Mouse (Mus musculus): ENCODE results near the gene Gm29797. TPM values are rescaled to one million over a fixed set of nuclear protein-coding genes. Genes with fewer than 3 reads are reported as not detected.
A peak's percentile ranks its signal among the peaks of the same experiment; 100 is the strongest.

Gm29797 gene
- polyA plus RNA-seq, 1 experiment, result not detected

GRCm38 (mm10) chr2:181678780-181679179 lies 21.9 kb downstream of the Gm29797 start:
- H3K4me1 ChIP-seq (ENCODE audit: control insufficient read depth, insufficient read depth, low read length), result peaks cover 17% of the 10 kb centered on the region
- H3K27me3 ChIP-seq (ENCODE audit: control insufficient read depth, insufficient read depth, low read length), result no peaks in the 10 kb centered on the region
- H3K36me3 ChIP-seq (ENCODE audit: control insufficient read depth, insufficient read depth, low read length), result no peaks in the 10 kb centered on the region
- peak; percentile 76; the same call in 1 of the 2 replicates for TF ChIP-seq CTCF (IDR thresholded peaks at IDR 0.05; ENCODE audit: control insufficient read depth, insufficient read depth, insufficient replicate concordance, low read depth, low read length)
- no peak for TF ChIP-seq POLR2A (IDR thresholded peaks at IDR 0.05; ENCODE audit: control insufficient read depth, low read depth, low read length)
- no peak overlapping the region for H3K4me3 ChIP-seq (ENCODE audit: control insufficient read depth, low read depth, low read length)
- peak overlapping the region; percentile 5 for H3K27ac ChIP-seq (ENCODE audit: control insufficient read depth, insufficient read depth, low read depth, low read length)

- peak within 1 kb of the TSS; percentile 95 for H3K27ac ChIP-seq (ENCODE audit: control insufficient read depth, insufficient read depth, low read depth, low read length)
- no peaks in the 10 kb centered on the region for H3K27me3 ChIP-seq (ENCODE audit: control insufficient read depth, insufficient read depth, low read length)
- TF ChIP-seq POLR2A (IDR thresholded peaks at IDR 0.05; ENCODE audit: control insufficient read depth, low read depth, low read length) (no peak), CTCF (IDR thresholded peaks at IDR 0.05; ENCODE audit: control insufficient read depth, insufficient read depth, insufficient replicate concordance, low read depth, low read length) (no peak; the same call in 1 of the 2 replicates)
- H3K4me3 ChIP-seq (ENCODE audit: control insufficient read depth, low read depth, low read length), result peak within 1 kb of the TSS; percentile 97
- no peaks in the 10 kb centered on the region for H3K36me3 ChIP-seq (ENCODE audit: control insufficient read depth, insufficient read depth, low read length)
- H3K4me1 ChIP-seq (ENCODE audit: control insufficient read depth, insufficient read depth, low read length), result peaks cover 8% of the 10 kb centered on the region
Observed at GRCm38 (mm10) chr2:181679951-181680715, 23.3 kb downstream of the Gm29797 start, which contains the start of gene Tcea2. Gene Tcea2 (plus strand): TSS chr2:181680310.

GRCm38 (mm10) chr2:181680716-181681117 lies 23.9 kb downstream of the Gm29797 start:
- no peak for TF ChIP-seq POLR2A (IDR thresholded peaks at IDR 0.05; ENCODE audit: control insufficient read depth, low read depth, low read length)
- Histone ChIP-seq H3K4me1 (ENCODE audit: control insufficient read depth, insufficient read depth, low read length) (peaks cover 3% of the 10 kb centered on the region), H3K4me3 (ENCODE audit: control insufficient read depth, low read depth, low read length) (peak overlapping the region; percentile 97), H3K27me3 (ENCODE audit: control insufficient read depth, insufficient read depth, low read length) (no peaks in the 10 kb centered on the region), H3K36me3 (ENCODE audit: control insufficient read depth, insufficient read depth, low read length) (no peaks in the 10 kb centered on the region), H3K27ac (ENCODE audit: control insufficient read depth, insufficient read depth, low read depth, low read length) (peak overlapping the region; percentile 95)

GRCm38 (mm10) chr2:181681978-181682377 lies 25.1 kb downstream of the Gm29797 start:
- Histone ChIP-seq H3K27me3 (ENCODE audit: control insufficient read depth, insufficient read depth, low read length) (no peaks in the 10 kb centered on the region), H3K36me3 (ENCODE audit: control insufficient read depth, insufficient read depth, low read length) (no peaks in the 10 kb centered on the region), H3K4me3 (ENCODE audit: control insufficient read depth, low read depth, low read length) (no peak overlapping the region; the same call in 1 of the 2 replicates), H3K4me1 (ENCODE audit: control insufficient read depth, insufficient read depth, low read length) (peaks cover 2% of the 10 kb centered on the region), H3K27ac (ENCODE audit: control insufficient read depth, insufficient read depth, low read depth, low read length) (no peak overlapping the region)
- TF ChIP-seq POLR2A (IDR thresholded peaks at IDR 0.05; ENCODE audit: control insufficient read depth, low read depth, low read length) (no peak), CTCF (IDR thresholded peaks at IDR 0.05; ENCODE audit: control insufficient read depth, insufficient read depth, insufficient replicate concordance, low read depth, low read length) (no peak)

GRCm38 (mm10) chr2:181683381-181683780 lies 26.5 kb downstream of the Gm29797 start:
- no peaks in the 10 kb centered on the region; the same call in 1 of the 2 replicates for H3K36me3 ChIP-seq (ENCODE audit: control insufficient read depth, insufficient read depth, low read length)
- no peak overlapping the region for H3K4me3 ChIP-seq (ENCODE audit: control insufficient read depth, low read depth, low read length)
- H3K4me1 ChIP-seq (ENCODE audit: control insufficient read depth, insufficient read depth, low read length), result peaks cover 2% of the 10 kb centered on the region
- TF ChIP-seq CTCF (IDR thresholded peaks at IDR 0.05; ENCODE audit: control insufficient read depth, insufficient read depth, insufficient replicate concordance, low read depth, low read length) (no peak), POLR2A (IDR thresholded peaks at IDR 0.05; ENCODE audit: control insufficient read depth, low read depth, low read length) (no peak)
- no peak overlapping the region for H3K27ac ChIP-seq (ENCODE audit: control insufficient read depth, insufficient read depth, low read depth, low read length)
- H3K27me3 ChIP-seq (ENCODE audit: control insufficient read depth, insufficient read depth, low read length), result no peaks in the 10 kb centered on the region

- Histone ChIP-seq H3K4me1 (ENCODE audit: control insufficient read depth, insufficient read depth, low read length) (no peaks in the 10 kb centered on the region; the same call in 1 of the 2 replicates), H3K36me3 (ENCODE audit: control insufficient read depth, insufficient read depth, low read length) (no peaks in the 10 kb centered on the region; the same call in 1 of the 2 replicates), H3K4me3 (ENCODE audit: control insufficient read depth, low read depth, low read length) (no peak overlapping the region), H3K27ac (ENCODE audit: control insufficient read depth, insufficient read depth, low read depth, low read length) (no peak overlapping the region), H3K27me3 (ENCODE audit: control insufficient read depth, insufficient read depth, low read length) (no peaks in the 10 kb centered on the region)
- TF ChIP-seq CTCF (IDR thresholded peaks at IDR 0.05; ENCODE audit: control insufficient read depth, insufficient read depth, insufficient replicate concordance, low read depth, low read length) (no peak), POLR2A (IDR thresholded peaks at IDR 0.05; ENCODE audit: control insufficient read depth, low read depth, low read length) (no peak)
Observed at GRCm38 (mm10) chr2:181684713-181685112, 27.9 kb downstream of the Gm29797 start.

- no peak for TF ChIP-seq CTCF (IDR thresholded peaks at IDR 0.05; ENCODE audit: control insufficient read depth, insufficient read depth, insufficient replicate concordance, low read depth, low read length)
- no peak for TF ChIP-seq POLR2A (IDR thresholded peaks at IDR 0.05; ENCODE audit: control insufficient read depth, low read depth, low read length)
- no peak overlapping the region for H3K4me3 ChIP-seq (ENCODE audit: control insufficient read depth, low read depth, low read length)
- no peak overlapping the region for H3K27ac ChIP-seq (ENCODE audit: control insufficient read depth, insufficient read depth, low read depth, low read length)
- H3K36me3 ChIP-seq (ENCODE audit: control insufficient read depth, insufficient read depth, low read length), result no peaks in the 10 kb centered on the region; the same call in 1 of the 2 replicates
- no peaks in the 10 kb centered on the region for H3K4me1 ChIP-seq (ENCODE audit: control insufficient read depth, insufficient read depth, low read length)
- no peaks in the 10 kb centered on the region for H3K27me3 ChIP-seq (ENCODE audit: control insufficient read depth, insufficient read depth, low read length)
Observed at GRCm38 (mm10) chr2:181685686-181686085, 28.9 kb downstream of the Gm29797 start.

Measured in testis, adult 2 months (tissue).